Mouse (Mus musculus): Measurements from ENCODE around the gene Selplg. TPM values are rescaled to one million over a fixed set of nuclear protein-coding genes. Genes with fewer than 3 reads are reported as not detected.
"Not testable (repeated sequence)": the region's sequence is repeated elsewhere in the genome, so short reads cannot be mapped to it uniquely, and the experiment has no call there.

The Selplg gene
- total RNA-seq, 1 experiment from 2014 or later: 212 TPM

- peak; percentile 84 for ATAC-seq (replicated peaks; ENCODE audit: insufficient number of reproducible peaks, low FRiP score, low TSS enrichment, poor library complexity, severe bottlenecking)
These were observed 2.2 kb downstream of the Selplg start for GRCm38 (mm10) chr5:113830292-113830643.

- ATAC-seq (replicated peaks; ENCODE audit: insufficient number of reproducible peaks, low FRiP score, low TSS enrichment, poor library complexity, severe bottlenecking): no peak
These were observed 2.7 kb downstream of the Selplg start for GRCm38 (mm10) chr5:113829566-113830291.

GRCm38 (mm10) chr5:113828481-113828880, 4.0 kb downstream of the Selplg start:
- ATAC-seq (replicated peaks; ENCODE audit: insufficient number of reproducible peaks, low FRiP score, low TSS enrichment, poor library complexity, severe bottlenecking): no peak

- ATAC-seq (replicated peaks; ENCODE audit: insufficient number of reproducible peaks, low FRiP score, low TSS enrichment, poor library complexity, severe bottlenecking): peak; percentile 51
These were observed 4.4 kb downstream of the Selplg start for GRCm38 (mm10) chr5:113827991-113828411.

- ATAC-seq (replicated peaks; ENCODE audit: insufficient number of reproducible peaks, low FRiP score, low TSS enrichment, poor library complexity, severe bottlenecking): no peak
These were observed 5.8 kb downstream of the Selplg start for GRCm38 (mm10) chr5:113826619-113827018.

- no peak for ATAC-seq (replicated peaks; ENCODE audit: insufficient number of reproducible peaks, low FRiP score, low TSS enrichment, poor library complexity, severe bottlenecking)
These were observed 6.9 kb downstream of the Selplg start for GRCm38 (mm10) chr5:113825558-113825957.

GRCm38 (mm10) chr5:113824228-113824627, 8.2 kb downstream of the Selplg start:
- no peak for ATAC-seq (replicated peaks; ENCODE audit: insufficient number of reproducible peaks, low FRiP score, low TSS enrichment, poor library complexity, severe bottlenecking)

GRCm38 (mm10) chr5:113818572-113818971, 13.9 kb downstream of the Selplg start:
- no peak for ATAC-seq (replicated peaks; ENCODE audit: insufficient number of reproducible peaks, low FRiP score, low TSS enrichment, poor library complexity, severe bottlenecking)

- peak; percentile 68 for ATAC-seq (replicated peaks; ENCODE audit: insufficient number of reproducible peaks, low FRiP score, low TSS enrichment, poor library complexity, severe bottlenecking)
These were observed 16.7 kb downstream of the Selplg start for GRCm38 (mm10) chr5:113815638-113816152.

- no peak for ATAC-seq (replicated peaks; ENCODE audit: insufficient number of reproducible peaks, low FRiP score, low TSS enrichment, poor library complexity, severe bottlenecking)
These were observed 17.4 kb downstream of the Selplg start for GRCm38 (mm10) chr5:113815041-113815389.

GRCm38 (mm10) chr5:113814111-113815040, 18.1 kb downstream of the Selplg start:
- ATAC-seq (replicated peaks; ENCODE audit: insufficient number of reproducible peaks, low FRiP score, low TSS enrichment, poor library complexity, severe bottlenecking): no peak

- ATAC-seq (replicated peaks; ENCODE audit: insufficient number of reproducible peaks, low FRiP score, low TSS enrichment, poor library complexity, severe bottlenecking): no peak
These were observed 18.8 kb downstream of the Selplg start for GRCm38 (mm10) chr5:113813608-113814007.

- ATAC-seq (replicated peaks; ENCODE audit: insufficient number of reproducible peaks, low FRiP score, low TSS enrichment, poor library complexity, severe bottlenecking): peak; percentile 32; the same call in 1 of the 2 replicates
These were observed 19.8 kb downstream of the Selplg start for GRCm38 (mm10) chr5:113812638-113813037.

- not testable (repeated sequence) for ATAC-seq (replicated peaks; ENCODE audit: insufficient number of reproducible peaks, low FRiP score, low TSS enrichment, poor library complexity, severe bottlenecking)
These were observed 20.5 kb downstream of the Selplg start for GRCm38 (mm10) chr5:113811824-113812420.

GRCm38 (mm10) chr5:113810111-113810510, 22.3 kb downstream of the Selplg start:
- peak; percentile 36; the same call in 1 of the 2 replicates for ATAC-seq (replicated peaks; ENCODE audit: insufficient number of reproducible peaks, low FRiP score, low TSS enrichment, poor library complexity, severe bottlenecking)

GRCm38 (mm10) chr5:113808177-113808576, 24.3 kb downstream of the Selplg start:
- ATAC-seq (replicated peaks; ENCODE audit: insufficient number of reproducible peaks, low FRiP score, low TSS enrichment, poor library complexity, severe bottlenecking): no peak

GRCm38 (mm10) chr5:113807712-113808111, 24.7 kb downstream of the Selplg start:
- ATAC-seq (replicated peaks; ENCODE audit: insufficient number of reproducible peaks, low FRiP score, low TSS enrichment, poor library complexity, severe bottlenecking): no peak

- ATAC-seq (replicated peaks; ENCODE audit: insufficient number of reproducible peaks, low FRiP score, low TSS enrichment, poor library complexity, severe bottlenecking): no peak
These were observed 26.0 kb downstream of the Selplg start for GRCm38 (mm10) chr5:113806414-113806813.

GRCm38 (mm10) chr5:113805301-113805700, 27.1 kb downstream of the Selplg start:
- 0 out of 2 replicates have a peak, but pooled peaks have one; percentile 14 for ATAC-seq (replicated peaks; ENCODE audit: insufficient number of reproducible peaks, low FRiP score, low TSS enrichment, poor library complexity, severe bottlenecking)
